Mouse (Mus musculus) brain, embryonic 14.5 days (tissue): ENCODE measurements around the gene Kat6b. TPM values are rescaled to one million over a fixed set of nuclear protein-coding genes. Genes with fewer than 3 reads are reported as not detected.

Source experiments
- DNase-seq: peaks from one replicate; pipeline ENCODE4 v3.0.0-alpha.2; 2011; ENCODE audit warnings: low read depth
- CTCF ChIP-seq: fragments of 200-500 bp; IDR thresholded peaks from 2 replicates; pipeline ENCODE4 v1.5.1; 2012; ENCODE audit warnings: inconsistent platforms, mild to moderate bottlenecking, moderate library complexity, borderline replicate concordance; ENCODE audit not compliant: insufficient read depth, insufficient read length; ENCODE audit errors: extremely low read depth
- POLR2A ChIP-seq: fragments of 200-500 bp; IDR thresholded peaks from 2 replicates; pipeline ENCODE4 v1.6.1; 2012; ENCODE audit warnings: mild to moderate bottlenecking, inconsistent platforms, borderline replicate concordance; ENCODE audit not compliant: poor library complexity, insufficient read depth, insufficient read length, severe bottlenecking; ENCODE audit errors: extremely low read depth
- polyA plus RNA-seq: library from polyadenylated mRNA; depleted of rRNA; stranded (reverse); fragments of >200 nt; gene quantifications from 2 replicates; pipeline ENCODE4 v1.2.3, GENCODE M21; 2012

The Kat6b gene
- polyA plus RNA-seq, 1 experiment, result 42.7 TPM

GRCm38 (mm10) chr14:21587931-21588330 is 106.7 kb downstream of the Kat6b start:
- DNase-seq, result no peak
- TF ChIP-seq CTCF, result no peak
- TF ChIP-seq POLR2A, result no peak

GRCm38 (mm10) chr14:21589620-21590019 is 108.4 kb downstream of the Kat6b start:
- TF ChIP-seq CTCF (no peak), POLR2A (no peak)
- no peak for DNase-seq

- DNase-seq, result no peak
- TF ChIP-seq CTCF (no peak), POLR2A (no peak)
Measured at GRCm38 (mm10) chr14:21590205-21590604, 109.0 kb downstream of the Kat6b start.

- no peak for DNase-seq
- TF ChIP-seq POLR2A (no peak), CTCF (peak; percentile 33; the same call in 1 of the 2 replicates)
Measured at GRCm38 (mm10) chr14:21592152-21592551, 110.9 kb downstream of the Kat6b start.

- DNase-seq, result no peak
Measured at GRCm38 (mm10) chr14:21592985-21593750, 111.9 kb downstream of the Kat6b start.

GRCm38 (mm10) chr14:21599446-21600173 is 118.4 kb downstream of the Kat6b start:
- DNase-seq, result peak; percentile 90
- no peak for TF ChIP-seq CTCF
- no peak for TF ChIP-seq POLR2A

More at GRCm38 (mm10) chr14:21592985-21593750, 111.9 kb downstream of the Kat6b start:
- no peak for TF ChIP-seq POLR2A
- no peak for TF ChIP-seq CTCF

GRCm38 (mm10) chr14:21600174-21600566 is 118.9 kb downstream of the Kat6b start:
- peak; percentile 65 for DNase-seq
- TF ChIP-seq POLR2A, result no peak
- no peak for TF ChIP-seq CTCF

- DNase-seq, result no peak
- TF ChIP-seq CTCF (no peak), POLR2A (no peak)
Measured at GRCm38 (mm10) chr14:21600628-21601027, 119.4 kb downstream of the Kat6b start.

- peak; percentile 45 for DNase-seq
Measured at GRCm38 (mm10) chr14:21602166-21602565, 120.9 kb downstream of the Kat6b start.

GRCm38 (mm10) chr14:21602937-21603336 is 121.7 kb downstream of the Kat6b start:
- TF ChIP-seq CTCF (no peak), POLR2A (no peak)

More at GRCm38 (mm10) chr14:21602166-21602565, 120.9 kb downstream of the Kat6b start:
- TF ChIP-seq POLR2A (no peak), CTCF (no peak)

GRCm38 (mm10) chr14:21607686-21608085 is 126.5 kb downstream of the Kat6b start:
- TF ChIP-seq POLR2A (no peak), CTCF (no peak)
- peak; percentile 66 for DNase-seq

More at GRCm38 (mm10) chr14:21602937-21603336, 121.7 kb downstream of the Kat6b start:
- DNase-seq, result no peak

GRCm38 (mm10) chr14:21608886-21609285 is 127.7 kb downstream of the Kat6b start:
- DNase-seq, result peak; percentile 77
- TF ChIP-seq POLR2A, result no peak
- no peak for TF ChIP-seq CTCF

GRCm38 (mm10) chr14:21610224-21610623 is 129.0 kb downstream of the Kat6b start:
- DNase-seq, result peak; percentile 90
- TF ChIP-seq CTCF (peak; percentile 52; the same call in 1 of the 2 replicates), POLR2A (no peak)
